In genomic region chr2:130293009-130293408, GRCm38 (mm10) we compare ENCODE assay signal across 26 mouse cellular contexts. TPM values are rescaled to one million over a fixed set of nuclear protein-coding genes. Genes with fewer than 3 reads are reported as not detected.
A peak's percentile ranks its signal among the peaks of the same experiment; 100 is the strongest.
DNase-seq lines count a peak whose midpoint lies in the region; ATAC-seq and TF ChIP-seq lines count a peak whose summit lies in the region.
"Had no signal": no experiment of that assay in that cellular context is flagged by ENCODE, and none has a peak within 500 bp of the region (broad histone marks: within the 10 kb centered on the region; RNA-seq: fewer than 3 reads in every experiment).

No protein-coding gene starts in this region.

- no peaks in the 10 kb centered on the region for H3K36me3 ChIP-seq in heart, embryonic 11.5 days (ENCODE audit: control insufficient read depth, insufficient read depth, low read length)
- no peaks in the 10 kb centered on the region for H3K36me3 ChIP-seq in heart, adult 2 months (ENCODE audit: control insufficient read depth, insufficient read depth, low read length)
- no peaks in the 10 kb centered on the region for H3K36me3 ChIP-seq in kidney, embryonic 14.5 days (ENCODE audit: control insufficient read depth, insufficient read depth, low read length)
- peaks cover 2% of the 10 kb centered on the region for H3K36me3 ChIP-seq in midbrain, embryonic 13.5 days
- peaks cover 4% of the 10 kb centered on the region for H3K36me3 ChIP-seq in midbrain, embryonic 10.5 days
- H3K36me3 ChIP-seq: limb, embryonic 10.5 days; limb, embryonic 15.5 days; liver, embryonic 13.5 days; neural tube, embryonic 15.5 days had no signal

- peaks cover 28% of the 10 kb centered on the region for H3K4me1 ChIP-seq in heart, embryonic 11.5 days (ENCODE audit: control insufficient read depth, insufficient read depth, low read length)
- H3K4me1 ChIP-seq in heart, adult 2 months (ENCODE audit: control insufficient read depth, insufficient read depth, low read length): peaks cover 5% of the 10 kb centered on the region
- peaks cover 24% of the 10 kb centered on the region for H3K4me1 ChIP-seq in kidney, embryonic 14.5 days (ENCODE audit: control insufficient read depth, insufficient read depth, low read length)
- H3K4me1 ChIP-seq in midbrain, embryonic 13.5 days (replicated peaks): peaks cover 43% of the 10 kb centered on the region
- H3K4me1 ChIP-seq in midbrain, embryonic 10.5 days: peaks cover 48% of the 10 kb centered on the region

- TF ChIP-seq POLR2A in heart, adult 2 months (IDR thresholded peaks at IDR 0.05; ENCODE audit: insufficient read depth, low read depth, low read length): no peak

- H3K27ac ChIP-seq in heart, embryonic 11.5 days (ENCODE audit: low read depth, low read length): no peak overlapping the region
- H3K27ac ChIP-seq in heart, adult 2 months: no peak overlapping the region
- H3K27ac ChIP-seq in kidney, embryonic 14.5 days (ENCODE audit: low read depth, low read length): peak overlapping the region; percentile 26; the same call in 1 of the 2 replicates
- H3K27ac ChIP-seq in midbrain, embryonic 13.5 days: no peak overlapping the region
- H3K27ac ChIP-seq in midbrain, embryonic 10.5 days (replicated peaks): no peak overlapping the region
- H3K27ac ChIP-seq: gastrocnemius, adult 2 months; heart, embryonic 13.5 days; limb, embryonic 10.5 days; limb, embryonic 15.5 days; liver, embryonic 13.5 days; neural tube, embryonic 15.5 days had no signal

- DNase-seq in heart, adult 2 months: no peak
- DNase-seq in kidney, postnatal 10 days: no peak
- DNase-seq in midbrain, embryonic 10.5 days (ENCODE audit: low spot score): no peak
- no peak for DNase-seq in adrenal gland, postnatal 10 days
- DNase-seq: adrenal gland, postnatal 36 days; cerebellum, adult 2 months; cerebellum, postnatal 14 days; gastrocnemius, adult 2 months; gastrocnemius, postnatal 36 days; kidney, adult 9 months; layer of hippocampus, postnatal 36 days; liver, embryonic 13.5 days; lung, adult 18-20 months; lung, postnatal 4 days; right cerebral cortex, postnatal 14 days; thymus, postnatal 4 days had no signal

- 39% methylated on average over 3 of the region's 3 CpGs for WGBS in heart, embryonic 11.5 days (ENCODE audit: insufficient replicate concordance)
- WGBS in heart, adult 2 months: 70% methylated on average over 3 of the region's 3 CpGs
- WGBS in kidney, embryonic 14.5 days: 44% methylated on average over 3 of the region's 3 CpGs
- 36% methylated on average over 3 of the region's 3 CpGs for WGBS in midbrain, embryonic 13.5 days
- WGBS in midbrain, embryonic 10.5 days: 53% methylated on average over 3 of the region's 3 CpGs

- H3K27me3 ChIP-seq in heart, embryonic 11.5 days (ENCODE audit: control insufficient read depth, insufficient read depth, low read length): peaks cover 46% of the 10 kb centered on the region
- peaks cover 8% of the 10 kb centered on the region for H3K27me3 ChIP-seq in heart, adult 2 months (ENCODE audit: control insufficient read depth, insufficient read depth, low read length)
- peaks cover 8% of the 10 kb centered on the region for H3K27me3 ChIP-seq in kidney, embryonic 14.5 days (ENCODE audit: control insufficient read depth, insufficient read depth, low read length)
- peaks cover 12% of the 10 kb centered on the region; the same call in 1 of the 2 replicates for H3K27me3 ChIP-seq in midbrain, embryonic 13.5 days
- H3K27me3 ChIP-seq in midbrain, embryonic 10.5 days (ENCODE audit: low read depth, poor library complexity, severe bottlenecking): peaks cover 61% of the 10 kb centered on the region

- TF ChIP-seq CTCF in heart, adult 2 months (IDR thresholded peaks at IDR 0.05): no peak

- TF ChIP-seq EP300 in heart, adult 2 months (IDR thresholded peaks at IDR 0.05; ENCODE audit: insufficient read depth, low read depth, low read length): no peak

- H3K79me2 ChIP-seq in heart, adult 2 months (replicated peaks; ENCODE audit: control insufficient read depth, insufficient read depth, low read length): no peaks in the 10 kb centered on the region

- no peaks in the 10 kb centered on the region for H3K9me3 ChIP-seq in heart, embryonic 11.5 days (replicated peaks; ENCODE audit: control insufficient read depth, low read length)
- H3K9me3 ChIP-seq in kidney, embryonic 14.5 days (ENCODE audit: control insufficient read depth, low read length): no peaks in the 10 kb centered on the region
- no peaks in the 10 kb centered on the region for H3K9me3 ChIP-seq in midbrain, embryonic 13.5 days
- no peaks in the 10 kb centered on the region for H3K9me3 ChIP-seq in midbrain, embryonic 10.5 days (replicated peaks)
- H3K9me3 ChIP-seq: heart, embryonic 13.5 days; limb, embryonic 10.5 days; limb, embryonic 15.5 days; liver, embryonic 13.5 days; neural tube, embryonic 15.5 days had no signal

- peak overlapping the region; percentile 4; the same call in 1 of the 2 replicates for H3K9ac ChIP-seq in heart, embryonic 11.5 days (ENCODE audit: low read depth, low read length)
- H3K9ac ChIP-seq in heart, adult 2 months (ENCODE audit: low read depth, low read length): no peak overlapping the region
- H3K9ac ChIP-seq in kidney, embryonic 14.5 days (ENCODE audit: low read depth, low read length): no peak overlapping the region
- no peak overlapping the region for H3K9ac ChIP-seq in midbrain, embryonic 13.5 days (replicated peaks)
- H3K9ac ChIP-seq: limb, embryonic 15.5 days; liver, embryonic 13.5 days; neural tube, embryonic 15.5 days had no signal

- no peak overlapping the region for H3K4me2 ChIP-seq in heart, embryonic 11.5 days
- no peak overlapping the region for H3K4me2 ChIP-seq in kidney, embryonic 14.5 days (replicated peaks; ENCODE audit: low read depth, low read length)
- H3K4me2 ChIP-seq in midbrain, embryonic 13.5 days (replicated peaks): no peak overlapping the region
- H3K4me2 ChIP-seq: limb, embryonic 15.5 days; liver, embryonic 13.5 days had no signal

- 0 out of 2 replicates have a peak, but pooled peaks have one; percentile 19 for ATAC-seq in heart, embryonic 11.5 days (replicated peaks; ENCODE audit: insufficient number of reproducible peaks, low FRiP score, low TSS enrichment)
- no peak; the same call in 1 of the 2 replicates for ATAC-seq in kidney, embryonic 14.5 days (ENCODE audit: low FRiP score, low TSS enrichment)
- ATAC-seq in midbrain, embryonic 13.5 days: 0 out of 2 replicates have a peak, but pooled peaks have one; percentile 1
- ATAC-seq in megakaryocyte-erythroid progenitor cell, adult 5-6 weeks (replicated peaks; ENCODE audit: low FRiP score, low TSS enrichment, poor library complexity, severe bottlenecking): peak; percentile 43
- ATAC-seq: forebrain, embryonic 14.5 days had no signal

- no peak overlapping the region for H3K4me3 ChIP-seq in heart, embryonic 11.5 days (ENCODE audit: low read depth, low read length)
- H3K4me3 ChIP-seq in heart, adult 2 months: no peak overlapping the region
- H3K4me3 ChIP-seq in kidney, embryonic 14.5 days (ENCODE audit: low read length): no peak overlapping the region
- H3K4me3 ChIP-seq in midbrain, embryonic 13.5 days (replicated peaks): no peak overlapping the region
- H3K4me3 ChIP-seq in midbrain, embryonic 10.5 days: no peak overlapping the region
- H3K4me3 ChIP-seq: heart, embryonic 13.5 days; limb, embryonic 15.5 days; liver, embryonic 13.5 days; neural tube, embryonic 15.5 days had no signal

- intact Hi-C loops in heart, adult 2 months (cut with DNase I): no loop called here

RNA-seq across cellular contexts. Expression of gene Ebf4, which starts 2.0 kb away (rescaled TPM):
- polyA plus RNA-seq in heart, embryonic 11.5 days (2014; fragmentation: Nextera tagmentation; extraction: Ambion mirVana): 0.58 and 1.1 TPM in 2 replicates
- under 1 TPM; 0.37 to 0.41 TPM for total RNA-seq in heart, adult 2 months (2021)
- 0.85 and 1.0 TPM in 2 replicates for polyA plus RNA-seq in heart, adult 2 months (2012; rRNA removed)
- 2.8 and 3.1 TPM in 2 replicates for polyA plus RNA-seq in kidney, embryonic 14.5 days (2014; fragmentation: Nextera tagmentation; extraction: Ambion mirVana)
- 2.1 and 2.7 TPM in 2 replicates for polyA plus RNA-seq in midbrain, embryonic 13.5 days (2015; fragmentation: Nextera tagmentation; extraction: Ambion mirVana)
- 0.95 and 1.3 TPM in 2 replicates for polyA plus RNA-seq in midbrain, embryonic 10.5 days (2016; fragmentation: Nextera tagmentation; extraction: Ambion mirVana)
- not detected in 2 replicates for total RNA-seq in megakaryocyte-erythroid progenitor cell, adult 5-6 weeks (2014; fragmentation: Nextera tagmentation)
- total RNA-seq in megakaryocyte-erythroid progenitor cell, adult 5-6 weeks (2017): not detected in 2 replicates
- 1 to 10 TPM; 4.5 to 6.2 TPM for total RNA-seq in adrenal gland, postnatal 10 days (2021)
- total RNA-seq: hematopoietic stem cell, adult 5-6 weeks had no signal

RNA-seq across cellular contexts. Expression of gene Idh3b, which starts 8.7 kb away (rescaled TPM):
- 234 and 249 TPM in 2 replicates for polyA plus RNA-seq in heart, embryonic 11.5 days (2014; fragmentation: Nextera tagmentation; extraction: Ambion mirVana)
- total RNA-seq in heart, adult 2 months (2021): 100 to 1,000 TPM; 709 to 817 TPM
- polyA plus RNA-seq in heart, adult 2 months (2012; rRNA removed): 893 and 1,229 TPM in 2 replicates
- 175 and 181 TPM in 2 replicates for polyA plus RNA-seq in kidney, embryonic 14.5 days (2014; fragmentation: Nextera tagmentation; extraction: Ambion mirVana)
- polyA plus RNA-seq in midbrain, embryonic 13.5 days (2015; fragmentation: Nextera tagmentation; extraction: Ambion mirVana): 154 and 165 TPM in 2 replicates
- polyA plus RNA-seq in midbrain, embryonic 10.5 days (2016; fragmentation: Nextera tagmentation; extraction: Ambion mirVana): 136 and 141 TPM in 2 replicates
- 197 and 240 TPM in 2 replicates for total RNA-seq in megakaryocyte-erythroid progenitor cell, adult 5-6 weeks (2014; fragmentation: Nextera tagmentation)
- total RNA-seq in megakaryocyte-erythroid progenitor cell, adult 5-6 weeks (2017): 145 and 164 TPM in 2 replicates
- total RNA-seq in adrenal gland, postnatal 10 days (2021): 100 to 1,000 TPM; 814 to 881 TPM

RNA-seq across cellular contexts. Expression of gene Nop56, which starts 18.8 kb away (rescaled TPM):
- 181 and 200 TPM in 2 replicates for polyA plus RNA-seq in heart, embryonic 11.5 days (2014; fragmentation: Nextera tagmentation; extraction: Ambion mirVana)
- total RNA-seq in heart, adult 2 months (2021): 10 to 100 TPM; 28.7 to 29.7 TPM
- polyA plus RNA-seq in heart, adult 2 months (2012; rRNA removed): 27.2 and 47.5 TPM in 2 replicates
- 311 and 354 TPM in 2 replicates for polyA plus RNA-seq in kidney, embryonic 14.5 days (2014; fragmentation: Nextera tagmentation; extraction: Ambion mirVana)
- polyA plus RNA-seq in midbrain, embryonic 13.5 days (2015; fragmentation: Nextera tagmentation; extraction: Ambion mirVana): 246 and 261 TPM in 2 replicates
- polyA plus RNA-seq in midbrain, embryonic 10.5 days (2016; fragmentation: Nextera tagmentation; extraction: Ambion mirVana): 392 and 425 TPM in 2 replicates
- 692 and 1,066 TPM in 2 replicates for total RNA-seq in megakaryocyte-erythroid progenitor cell, adult 5-6 weeks (2014; fragmentation: Nextera tagmentation)
- total RNA-seq in megakaryocyte-erythroid progenitor cell, adult 5-6 weeks (2017): 748 and 779 TPM in 2 replicates
- 10 to 100 TPM; 94.0 to 94.6 TPM for total RNA-seq in adrenal gland, postnatal 10 days (2021)
